ENCODE assay signal across 8 mouse cellular contexts in genomic region chr4:123717574-123718433, GRCm38 (mm10). TPM values are rescaled to one million over a fixed set of nuclear protein-coding genes. Genes with fewer than 3 reads are reported as not detected.
DNase-seq lines count a peak whose midpoint lies in the region; ATAC-seq lines count a peak whose summit lies in the region.

Gene Ndufs5, minus strand, starts transcription at chr4:123718202.

- H3K27me3 ChIP-seq in hindbrain, embryonic 12.5 days, result no peaks in the 10 kb centered on the region

- peak within 1 kb of the TSS; percentile 94 for H3K9ac ChIP-seq in hindbrain, embryonic 12.5 days

- no peaks in the 10 kb centered on the region for H3K9me3 ChIP-seq in hindbrain, embryonic 12.5 days (replicated peaks)

- peak within 1 kb of the TSS; percentile 83 for H3K4me3 ChIP-seq in hindbrain, embryonic 12.5 days

- peak; percentile 99 for DNase-seq in NIH3T3 (ENCODE audit: low read depth)
- peak; percentile 96 to 98 for DNase-seq in cerebellum, postnatal 10 days
- DNase-seq in frontal cortex, postnatal 10 days (ENCODE audit: low spot score in 2 of 2), result peak; percentile 91 to 96
- DNase-seq in layer of hippocampus, postnatal 14 days (ENCODE audit: low spot score in 2 of 2), result peak; percentile 93 to 97
- peak; percentile 98 for DNase-seq in lung, postnatal 14 days
- DNase-seq in retina, adult 2 months (ENCODE audit: low read depth, low spot score), result peak; percentile 90
- peak; percentile 96 for DNase-seq in thymus, postnatal 36 days

- peak within 1 kb of the TSS; percentile 86 for H3K4me2 ChIP-seq in hindbrain, embryonic 12.5 days (replicated peaks)

- H3K4me1 ChIP-seq in hindbrain, embryonic 12.5 days, result peaks cover 10% of the 10 kb centered on the region

- peaks cover 18% of the 10 kb centered on the region for H3K36me3 ChIP-seq in hindbrain, embryonic 12.5 days

- WGBS in hindbrain, embryonic 12.5 days, result under 1% methylated on average over 40 of the region's 40 CpGs

- ATAC-seq in hindbrain, embryonic 12.5 days (ENCODE audit: low FRiP score), result peak; percentile 96

- peak within 1 kb of the TSS; percentile 46 for H3K27ac ChIP-seq in hindbrain, embryonic 12.5 days

RNA-seq across cellular contexts. Expression of gene Ndufs5, which starts in this region (rescaled TPM):
- polyA plus RNA-seq in hindbrain, embryonic 12.5 days (2016; fragmentation: Nextera tagmentation; extraction: Ambion mirVana), result 324 and 347 TPM in 2 replicates
- 100 to 1,000 TPM; 178 to 208 TPM for total RNA-seq in layer of hippocampus, postnatal 14 days (2021)

Comparison
In these comparisons a context has a peak if more than half of its experiments do, and no peak if none do; other contexts are left out.
1. Peak in every context shown above with its lines: DNase-seq, ATAC-seq, H3K4me3 ChIP-seq and H3K27ac ChIP-seq.